Mouse (Mus musculus): ENCODE measurements around the gene Btg4. TPM values are rescaled to one million over a fixed set of nuclear protein-coding genes. Genes with fewer than 3 reads are reported as not detected.
A peak's percentile ranks its signal among the peaks of the same experiment; 100 is the strongest.

Gene Btg4
- polyA plus RNA-seq, 1 experiment from 2014 or later, result not detected

DNA sequence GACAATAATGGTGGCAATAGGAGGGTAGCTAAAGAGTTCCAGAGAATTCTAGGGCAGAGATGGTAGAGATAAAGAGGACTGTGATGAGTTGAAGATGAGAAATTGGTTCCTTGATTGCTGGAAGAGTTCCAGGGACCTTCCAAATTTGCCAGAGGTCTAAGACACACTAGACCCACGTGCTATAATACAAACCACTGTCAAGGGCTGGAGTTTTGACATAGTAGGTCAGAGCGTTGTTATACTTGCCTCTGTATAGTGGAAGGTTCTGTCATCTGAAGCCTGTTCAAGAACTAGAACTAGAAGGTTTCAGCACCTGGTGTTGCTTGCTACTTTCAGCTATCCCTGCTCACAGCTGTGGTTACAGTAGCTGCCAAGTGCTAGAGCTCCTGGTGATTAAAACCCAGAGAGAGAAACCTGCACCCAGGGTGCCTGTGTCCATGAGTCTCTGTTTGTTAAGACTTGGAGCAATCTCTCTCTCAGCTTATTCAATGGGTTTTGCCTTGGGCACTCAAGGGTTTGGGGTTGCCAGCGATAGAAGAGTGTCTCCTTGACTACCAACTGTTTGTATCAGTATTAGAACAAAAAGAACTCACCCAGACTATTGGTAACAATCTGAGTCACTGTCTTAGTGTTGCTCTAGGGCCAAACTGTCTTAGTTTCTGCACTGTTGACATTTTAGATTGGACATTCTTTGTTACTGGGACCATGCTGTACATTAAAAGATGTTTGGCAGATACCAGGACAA is 27.7 kb upstream of the Btg4 start:
- DNase-seq (ENCODE audit: low spot score) (no peak), ATAC-seq (ENCODE audit: low FRiP score) (no peak)
- Histone ChIP-seq H3K9me3 (ENCODE audit: control insufficient read depth, low read length) (no peaks in the 10 kb centered on the region), H3K36me3 (replicated peaks; ENCODE audit: control insufficient read depth, insufficient read depth) (no peaks in the 10 kb centered on the region), H3K27me3 (ENCODE audit: control insufficient read depth, insufficient read depth, low read length) (no peaks in the 10 kb centered on the region), H3K4me1 (replicated peaks; ENCODE audit: control insufficient read depth, insufficient read depth, low read length) (no peaks in the 10 kb centered on the region), H3K9ac (no peak overlapping the region), H3K4me3 (replicated peaks; ENCODE audit: low read length) (no peak overlapping the region), H3K4me2 (replicated peaks) (no peak overlapping the region), H3K27ac (no peak overlapping the region)
- 82% methylated on average over 3 of the region's 3 CpGs for WGBS

DNA sequence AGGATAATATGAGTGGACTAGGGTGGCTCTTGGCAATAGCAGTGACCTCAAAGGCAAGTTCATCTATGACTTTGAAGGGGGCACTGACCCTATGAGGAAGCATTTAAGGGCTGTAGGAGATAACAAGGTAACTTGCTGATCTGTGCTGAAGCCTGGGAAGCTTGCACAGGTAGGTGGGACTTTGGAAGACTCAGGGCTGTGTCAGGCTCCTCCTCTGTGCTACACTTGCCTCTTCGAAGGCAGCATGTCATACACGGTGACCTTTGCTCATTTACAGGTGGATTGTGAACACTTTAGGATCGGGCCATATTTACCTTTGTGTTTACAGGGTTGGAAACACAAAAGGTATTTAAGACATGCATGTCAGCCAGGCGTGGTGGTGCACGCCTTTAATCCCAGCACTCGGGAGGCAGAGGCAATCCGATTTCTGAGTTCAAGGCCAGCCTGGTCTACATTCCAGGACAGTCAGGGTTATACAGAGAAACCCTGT is 19.2 kb upstream of the Btg4 start:
- 91% methylated on average over 7 of the region's 7 CpGs for WGBS

DNA sequence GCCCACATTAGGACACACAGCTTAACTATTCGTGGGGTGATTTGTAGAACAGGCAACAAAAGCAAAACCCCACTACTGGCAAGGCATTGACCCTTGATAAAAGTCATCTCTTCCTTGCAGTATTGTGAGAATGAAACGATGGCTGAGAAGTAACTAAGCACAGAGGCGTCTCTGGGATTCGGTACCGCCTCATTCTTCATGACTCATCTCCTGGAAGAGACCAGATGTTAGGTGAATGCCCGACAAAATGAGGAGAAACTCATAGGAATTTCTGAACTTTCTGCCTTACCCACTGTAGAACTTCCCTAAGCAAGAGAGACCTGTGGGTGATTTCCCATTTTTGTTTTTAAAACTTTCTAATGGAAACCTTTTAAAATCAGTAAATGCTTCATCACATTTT is 18.6 kb upstream of the Btg4 start:
- no peak overlapping the region for H3K9ac ChIP-seq
- H3K9me3 ChIP-seq (ENCODE audit: control insufficient read depth, low read length), result no peaks in the 10 kb centered on the region
- H3K4me3 ChIP-seq (replicated peaks; ENCODE audit: low read length), result no peak overlapping the region
- 84% methylated on average over 6 of the region's 6 CpGs for WGBS
- no peak for ATAC-seq (ENCODE audit: low FRiP score)
- H3K27me3 ChIP-seq (ENCODE audit: control insufficient read depth, insufficient read depth, low read length), result no peaks in the 10 kb centered on the region
- H3K4me1 ChIP-seq (replicated peaks; ENCODE audit: control insufficient read depth, insufficient read depth, low read length), result no peaks in the 10 kb centered on the region
- H3K27ac ChIP-seq, result no peak overlapping the region
- no peak for DNase-seq (ENCODE audit: low spot score)
- no peaks in the 10 kb centered on the region for H3K36me3 ChIP-seq (replicated peaks; ENCODE audit: control insufficient read depth, insufficient read depth)
- no peak overlapping the region for H3K4me2 ChIP-seq (replicated peaks)

More for the DNA sequence above, 19.2 kb upstream of the Btg4 start:
- no peaks in the 10 kb centered on the region for H3K9me3 ChIP-seq (ENCODE audit: control insufficient read depth, low read length)
- H3K9ac ChIP-seq, result no peak overlapping the region
- H3K4me3 ChIP-seq (replicated peaks; ENCODE audit: low read length), result no peak overlapping the region
- H3K27ac ChIP-seq, result no peak overlapping the region
- DNase-seq (ENCODE audit: low spot score) (no peak), ATAC-seq (ENCODE audit: low FRiP score) (no peak)
- no peak overlapping the region for H3K4me2 ChIP-seq (replicated peaks)
- H3K27me3 ChIP-seq (ENCODE audit: control insufficient read depth, insufficient read depth, low read length), result no peaks in the 10 kb centered on the region
- H3K36me3 ChIP-seq (replicated peaks; ENCODE audit: control insufficient read depth, insufficient read depth), result no peaks in the 10 kb centered on the region
- H3K4me1 ChIP-seq (replicated peaks; ENCODE audit: control insufficient read depth, insufficient read depth, low read length), result no peaks in the 10 kb centered on the region

DNA sequence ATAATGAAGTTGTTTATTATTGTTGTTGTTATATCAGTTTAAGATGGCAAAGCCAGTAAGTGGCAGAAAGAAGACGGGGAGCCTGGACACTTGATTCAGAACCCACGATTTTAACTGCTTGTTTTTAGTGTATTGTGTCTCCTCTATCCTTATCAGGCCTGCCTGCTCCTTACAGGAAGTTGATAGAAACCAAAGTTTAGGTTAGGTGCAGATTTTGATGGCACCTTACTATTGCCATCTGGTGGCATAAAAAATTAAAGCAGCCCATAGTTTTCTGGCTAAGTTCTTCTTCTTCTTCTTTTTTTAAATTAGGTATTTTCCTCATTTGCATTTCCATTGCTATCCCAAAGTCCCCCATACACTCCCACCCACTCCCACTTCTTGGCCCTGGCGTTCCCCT is 8.5 kb upstream of the Btg4 start:
- WGBS, result 76% methylated on average over 3 of the region's 3 CpGs
- ATAC-seq (ENCODE audit: low FRiP score) (no peak), DNase-seq (ENCODE audit: low spot score) (no peak)

DNA sequence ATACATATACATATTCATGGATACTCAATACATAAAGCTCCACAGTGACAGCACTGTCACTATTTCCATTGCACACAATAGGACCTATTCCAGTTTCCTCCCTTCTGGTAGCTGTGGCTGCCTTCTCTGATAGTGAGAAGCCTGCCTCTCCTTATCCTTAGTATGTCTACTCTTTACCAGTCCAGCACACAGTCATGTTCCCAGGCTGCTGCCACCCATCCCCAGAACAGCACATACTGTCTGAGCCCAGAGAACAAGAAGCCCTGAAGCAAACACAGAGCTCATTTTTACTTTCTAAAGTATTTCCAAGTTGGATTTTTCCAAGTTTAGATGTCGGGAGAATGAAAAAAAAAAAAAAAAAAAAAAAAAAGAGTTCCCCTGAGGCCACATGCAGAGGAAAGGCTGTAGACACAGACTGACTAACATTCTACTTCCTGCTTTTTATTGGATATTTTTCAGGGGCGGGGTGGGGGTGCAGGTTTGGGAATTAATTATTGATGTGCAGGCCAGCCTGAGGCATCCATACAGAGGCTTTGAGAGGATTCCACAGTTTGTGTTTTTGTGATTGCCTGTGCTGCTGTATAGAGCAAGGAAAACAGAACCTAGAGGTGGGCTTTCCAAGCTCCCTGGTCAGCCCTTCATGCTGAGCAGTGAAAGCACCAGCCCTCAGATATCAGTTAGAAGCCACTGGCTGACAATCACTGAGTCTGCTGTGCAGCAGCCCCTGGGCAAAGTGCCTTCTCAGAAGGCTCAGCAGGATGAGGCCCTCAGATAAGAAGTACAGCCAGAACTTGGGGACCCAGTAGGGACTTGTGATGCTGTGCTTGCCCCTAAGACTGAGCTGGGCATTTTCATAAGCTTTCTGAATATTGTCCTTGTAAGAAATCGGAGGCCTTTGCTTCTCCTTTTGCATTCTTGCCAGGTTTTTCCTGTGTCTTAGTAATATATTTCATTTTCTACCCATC is 4.1 kb upstream of the Btg4 start:
- Histone ChIP-seq H3K27ac (no peak overlapping the region), H3K9me3 (ENCODE audit: control insufficient read depth, low read length) (no peaks in the 10 kb centered on the region), H3K4me1 (replicated peaks; ENCODE audit: control insufficient read depth, insufficient read depth, low read length) (no peaks in the 10 kb centered on the region), H3K9ac (no peak overlapping the region), H3K4me3 (replicated peaks; ENCODE audit: low read length) (no peak overlapping the region), H3K36me3 (replicated peaks; ENCODE audit: control insufficient read depth, insufficient read depth) (no peaks in the 10 kb centered on the region), H3K27me3 (ENCODE audit: control insufficient read depth, insufficient read depth, low read length) (no peaks in the 10 kb centered on the region), H3K4me2 (replicated peaks) (no peak overlapping the region)
- 75% methylated on average over 3 of the region's 3 CpGs for WGBS
- ATAC-seq (ENCODE audit: low FRiP score), result no peak
- no peak for DNase-seq (ENCODE audit: low spot score)

More for the DNA sequence above, 8.5 kb upstream of the Btg4 start:
- Histone ChIP-seq H3K4me3 (replicated peaks; ENCODE audit: low read length) (no peak overlapping the region), H3K27ac (no peak overlapping the region), H3K36me3 (replicated peaks; ENCODE audit: control insufficient read depth, insufficient read depth) (no peaks in the 10 kb centered on the region), H3K4me2 (replicated peaks) (no peak overlapping the region), H3K27me3 (ENCODE audit: control insufficient read depth, insufficient read depth, low read length) (no peaks in the 10 kb centered on the region), H3K4me1 (replicated peaks; ENCODE audit: control insufficient read depth, insufficient read depth, low read length) (no peaks in the 10 kb centered on the region), H3K9ac (no peak overlapping the region), H3K9me3 (ENCODE audit: control insufficient read depth, low read length) (no peaks in the 10 kb centered on the region)

DNA sequence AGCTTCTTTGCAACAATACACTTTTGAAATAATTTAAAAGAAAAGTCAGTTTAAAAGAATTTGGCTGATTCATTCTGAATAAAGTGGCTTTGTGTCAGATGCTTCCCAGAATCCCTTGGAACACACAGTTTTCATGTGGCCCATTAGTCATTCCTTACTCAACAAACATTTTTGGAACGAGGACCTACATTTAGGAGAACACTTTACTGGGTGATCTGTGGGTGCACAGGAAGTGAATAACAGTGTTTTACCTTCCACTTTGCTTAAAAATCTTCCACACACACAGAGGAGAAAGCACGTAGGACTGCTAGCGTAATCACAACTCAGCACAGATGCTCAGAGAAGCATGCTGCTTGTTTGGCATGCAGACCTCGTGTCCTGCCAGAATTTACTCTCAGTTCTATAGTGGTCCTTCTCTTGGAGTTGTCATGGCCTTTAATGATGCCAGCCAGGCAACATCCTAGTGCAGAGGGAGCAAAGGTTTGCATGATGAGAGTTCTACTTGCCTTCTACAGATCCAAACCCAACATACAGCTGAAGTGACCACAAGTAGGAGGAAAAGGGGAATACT is 1.7 kb upstream of the Btg4 start:
- Histone ChIP-seq H3K36me3 (replicated peaks; ENCODE audit: control insufficient read depth, insufficient read depth) (no peaks in the 10 kb centered on the region), H3K4me3 (replicated peaks; ENCODE audit: low read length) (no peak overlapping the region), H3K9ac (no peak overlapping the region), H3K4me1 (replicated peaks; ENCODE audit: control insufficient read depth, insufficient read depth, low read length) (no peaks in the 10 kb centered on the region), H3K27ac (no peak overlapping the region), H3K4me2 (replicated peaks) (no peak overlapping the region), H3K27me3 (ENCODE audit: control insufficient read depth, insufficient read depth, low read length) (no peaks in the 10 kb centered on the region), H3K9me3 (ENCODE audit: control insufficient read depth, low read length) (no peaks in the 10 kb centered on the region)
- 68% methylated on average over 4 of the region's 4 CpGs for WGBS
- DNase-seq (ENCODE audit: low spot score) (no peak), ATAC-seq (ENCODE audit: low FRiP score) (no peak)

DNA sequence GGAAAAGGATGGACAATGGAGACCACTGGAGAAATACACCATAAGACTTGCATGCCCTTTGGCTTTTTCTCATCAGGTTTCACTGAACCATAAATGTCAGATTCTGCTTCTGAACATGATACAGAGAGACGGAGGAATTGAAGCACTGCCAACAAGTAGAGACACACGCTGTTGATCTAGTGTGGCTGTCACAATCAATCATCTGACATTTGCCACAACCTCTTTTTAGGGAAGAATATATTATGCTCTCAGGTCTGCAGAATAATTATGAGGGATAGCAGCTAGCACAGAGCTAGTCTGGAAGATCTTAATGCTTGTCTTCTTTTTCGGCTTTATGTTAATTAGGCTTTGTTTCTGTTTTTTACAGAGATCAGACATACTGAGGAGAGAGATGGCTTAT is 7.5 kb downstream of the Btg4 start:
- Histone ChIP-seq H3K9me3 (ENCODE audit: control insufficient read depth, low read length) (no peaks in the 10 kb centered on the region), H3K4me3 (replicated peaks; ENCODE audit: low read length) (no peak overlapping the region), H3K36me3 (replicated peaks; ENCODE audit: control insufficient read depth, insufficient read depth) (no peaks in the 10 kb centered on the region), H3K4me1 (replicated peaks; ENCODE audit: control insufficient read depth, insufficient read depth, low read length) (no peaks in the 10 kb centered on the region), H3K27me3 (ENCODE audit: control insufficient read depth, insufficient read depth, low read length) (no peaks in the 10 kb centered on the region), H3K9ac (no peak overlapping the region), H3K27ac (no peak overlapping the region), H3K4me2 (replicated peaks) (no peak overlapping the region)
- 58% methylated on average over 3 of the region's 3 CpGs for WGBS
- DNase-seq (ENCODE audit: low spot score), result no peak
- no peak for ATAC-seq (ENCODE audit: low FRiP score)

DNA sequence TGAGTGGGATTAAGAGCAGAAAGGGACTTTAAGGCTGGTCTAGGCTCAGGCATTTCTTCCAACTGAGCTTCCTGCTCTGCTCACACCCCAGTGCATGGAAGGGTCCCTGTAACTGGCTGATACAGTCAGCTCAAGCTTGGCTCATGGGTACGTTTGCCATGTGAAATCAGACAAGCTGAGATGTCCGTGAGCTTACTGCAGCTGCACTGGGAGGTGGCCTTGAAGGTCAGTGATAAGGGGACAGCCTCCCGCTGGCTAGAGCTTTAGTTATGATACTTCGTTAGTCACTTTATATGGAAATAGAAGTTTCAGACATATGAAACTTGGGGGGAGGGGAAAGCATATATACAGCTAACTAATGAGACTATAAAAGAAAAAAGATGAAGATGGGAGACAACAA is 10.1 kb downstream of the Btg4 start:
- DNase-seq (ENCODE audit: low spot score), result no peak
- Histone ChIP-seq H3K4me3 (replicated peaks; ENCODE audit: low read length) (no peak overlapping the region), H3K4me2 (replicated peaks) (no peak overlapping the region), H3K36me3 (replicated peaks; ENCODE audit: control insufficient read depth, insufficient read depth) (no peaks in the 10 kb centered on the region), H3K27me3 (ENCODE audit: control insufficient read depth, insufficient read depth, low read length) (no peaks in the 10 kb centered on the region; the same call in 1 of the 2 replicates), H3K4me1 (replicated peaks; ENCODE audit: control insufficient read depth, insufficient read depth, low read length) (no peaks in the 10 kb centered on the region; the same call in 1 of the 2 replicates), H3K9me3 (ENCODE audit: control insufficient read depth, low read length) (no peaks in the 10 kb centered on the region), H3K9ac (no peak overlapping the region), H3K27ac (no peak overlapping the region)
- ATAC-seq (ENCODE audit: low FRiP score), result no peak
- 84% methylated on average over 4 of the region's 4 CpGs for WGBS

DNA sequence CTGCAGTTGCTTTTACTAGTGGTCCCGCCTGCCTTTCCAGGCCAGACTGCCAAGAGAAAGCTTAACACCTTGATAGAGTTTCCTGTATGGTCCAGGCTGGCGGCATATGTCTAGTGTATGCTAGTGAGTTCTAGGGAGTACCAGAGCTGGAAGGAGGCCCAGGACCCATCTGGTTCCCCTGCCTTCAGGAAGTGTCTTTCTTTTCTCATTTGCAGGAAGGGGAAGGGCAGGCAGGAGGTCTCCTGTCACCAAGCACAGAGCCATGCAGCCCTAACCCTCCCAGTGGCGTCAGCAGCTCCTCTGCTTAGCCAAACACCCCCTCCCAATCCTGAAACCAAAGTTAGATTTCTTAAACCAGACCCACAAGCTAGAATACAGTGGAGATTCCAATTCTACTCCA is 15.1 kb downstream of the Btg4 start:
- peak overlapping the region; percentile 51 for H3K4me2 ChIP-seq (replicated peaks)
- no peaks in the 10 kb centered on the region for H3K36me3 ChIP-seq (replicated peaks; ENCODE audit: control insufficient read depth, insufficient read depth)
- peaks cover 8% of the 10 kb centered on the region for H3K4me1 ChIP-seq (replicated peaks; ENCODE audit: control insufficient read depth, insufficient read depth, low read length)
- ATAC-seq (ENCODE audit: low FRiP score) (no peak), DNase-seq (ENCODE audit: low spot score) (peak; percentile 33)
- H3K9ac ChIP-seq, result no peak overlapping the region
- 37% methylated on average over 3 of the region's 3 CpGs for WGBS
- no peaks in the 10 kb centered on the region for H3K9me3 ChIP-seq (ENCODE audit: control insufficient read depth, low read length)
- no peak overlapping the region for H3K27ac ChIP-seq
- peak overlapping the region; percentile 23; the same call in 1 of the 2 replicates for H3K4me3 ChIP-seq (replicated peaks; ENCODE audit: low read length)
- peaks cover 4% of the 10 kb centered on the region; the same call in 1 of the 2 replicates for H3K27me3 ChIP-seq (ENCODE audit: control insufficient read depth, insufficient read depth, low read length)
